Comparison of ENCODE assay signal across 12 mouse cellular contexts in genomic region chr7:116262508-116262907, GRCm38 (mm10). TPM values are rescaled to one million over a fixed set of nuclear protein-coding genes. Genes with fewer than 3 reads are reported as not detected.
DNase-seq lines count a peak whose midpoint lies in the region; ATAC-seq and TF ChIP-seq lines count a peak whose summit lies in the region.
"Had no signal": no experiment of that assay in that cellular context is flagged by ENCODE, and none has a peak within 500 bp of the region (broad histone marks: within the 10 kb centered on the region; RNA-seq: fewer than 3 reads in every experiment).

No protein-coding gene starts in this region.

- H3K27ac ChIP-seq in kidney, embryonic 15.5 days = peak overlapping the region; percentile 20; the same call in 1 of the 2 replicates
- peak overlapping the region; percentile 18; the same call in 1 of the 2 replicates for H3K27ac ChIP-seq in ES-Bruce4 (ENCODE audit: insufficient read depth, low read length)
- peak overlapping the region; percentile 55 for H3K27ac ChIP-seq in forebrain, embryonic 14.5 days (ENCODE audit: low read depth, low read length)

- no peaks in the 10 kb centered on the region for H3K9me3 ChIP-seq in kidney, embryonic 15.5 days (replicated peaks)
- no peaks in the 10 kb centered on the region for H3K9me3 ChIP-seq in E14TG2a.4 (ENCODE audit: low read length)
- no peaks in the 10 kb centered on the region for H3K9me3 ChIP-seq in ES-Bruce4 (replicated peaks; ENCODE audit: control insufficient read depth, insufficient read depth, low read length, poor library complexity, severe bottlenecking)
- H3K9me3 ChIP-seq in forebrain, embryonic 14.5 days (replicated peaks; ENCODE audit: control insufficient read depth, low read length) = no peaks in the 10 kb centered on the region

- TF ChIP-seq EP300 in ES-Bruce4 (IDR thresholded peaks at IDR 0.05; ENCODE audit: insufficient read depth, low read depth, low read length) = no peak

- no peak for DNase-seq in kidney, adult 11 months
- peak; percentile 58 for DNase-seq in forebrain, embryonic 14.5 days (ENCODE audit: low spot score)
- no peak for DNase-seq in layer of hippocampus, postnatal 14 days (ENCODE audit: low spot score in 2 of 2)
- DNase-seq: adrenal gland, adult 2 months; cerebellum, postnatal 25 days; gastrocnemius, postnatal 25 days; heart, postnatal 14 days; thymus, adult 18-20 months had no signal

- no peak for ATAC-seq in kidney, embryonic 15.5 days (replicated peaks; ENCODE audit: low FRiP score)
- ATAC-seq in forebrain, embryonic 14.5 days = peak; percentile 35; the same call in 1 of the 2 replicates
- no peak for ATAC-seq in megakaryocyte, adult 5-6 weeks (ENCODE audit: poor library complexity, severe bottlenecking)

- no peak for TF ChIP-seq CTCF in E14TG2a.4 (conservative IDR thresholded peaks at IDR 0.05; ENCODE audit: low read length)
- TF ChIP-seq CTCF in ES-Bruce4 (IDR thresholded peaks at IDR 0.05; ENCODE audit: low read depth, low read length) = no peak

- no peaks in the 10 kb centered on the region for H3K36me3 ChIP-seq in kidney, embryonic 15.5 days
- H3K36me3 ChIP-seq in E14TG2a.4 (ENCODE audit: insufficient read depth, low read length) (peaks cover 6% of the 10 kb centered on the region; the same call in 1 of the 2 replicates), ES-Bruce4 (ENCODE audit: control insufficient read depth, insufficient read depth, low read length, poor library complexity, severe bottlenecking) (no peaks in the 10 kb centered on the region)
- no peaks in the 10 kb centered on the region for H3K36me3 ChIP-seq in forebrain, embryonic 14.5 days (ENCODE audit: control insufficient read depth, insufficient read depth, low read length)

- 34% methylated on average over 2 of the region's 2 CpGs for WGBS in kidney, embryonic 15.5 days
- 2% methylated on average over 2 of the region's 2 CpGs for WGBS in forebrain, embryonic 14.5 days

- H3K4me3 ChIP-seq in kidney, embryonic 15.5 days (replicated peaks) = no peak overlapping the region
- peak overlapping the region; percentile 50 for H3K4me3 ChIP-seq in E14TG2a.4 (replicated peaks; ENCODE audit: low read length)
- H3K4me3 ChIP-seq in ES-Bruce4 (ENCODE audit: low read depth, low read length) = no peak overlapping the region
- H3K4me3 ChIP-seq in forebrain, embryonic 14.5 days (ENCODE audit: low read depth, low read length) = no peak overlapping the region

- no peak overlapping the region for H3K9ac ChIP-seq in kidney, embryonic 15.5 days
- no peak overlapping the region for H3K9ac ChIP-seq in ES-Bruce4 (ENCODE audit: low read depth, poor library complexity, severe bottlenecking)
- no peak overlapping the region for H3K9ac ChIP-seq in forebrain, embryonic 14.5 days (ENCODE audit: low read length)

- no peak overlapping the region for H3K4me2 ChIP-seq in kidney, embryonic 15.5 days
- no peak overlapping the region for H3K4me2 ChIP-seq in forebrain, embryonic 14.5 days (ENCODE audit: low read length)

- no peak for TF ChIP-seq POLR2A in ES-Bruce4 (IDR thresholded peaks at IDR 0.05; ENCODE audit: insufficient read depth, low read length)

- no peaks in the 10 kb centered on the region for H3K27me3 ChIP-seq in kidney, embryonic 15.5 days
- H3K27me3 ChIP-seq in E14TG2a.4 (ENCODE audit: insufficient read depth, low read length) (no peaks in the 10 kb centered on the region), ES-Bruce4 (ENCODE audit: control insufficient read depth, insufficient read depth, low read length, poor library complexity, severe bottlenecking) (no peaks in the 10 kb centered on the region)
- no peaks in the 10 kb centered on the region for H3K27me3 ChIP-seq in forebrain, embryonic 14.5 days (replicated peaks; ENCODE audit: control insufficient read depth, insufficient read depth, low read length)

- peaks cover 39% of the 10 kb centered on the region for H3K4me1 ChIP-seq in kidney, embryonic 15.5 days
- H3K4me1 ChIP-seq in E14TG2a.4 (replicated peaks; ENCODE audit: low read depth, low read length) = peaks cover 93% of the 10 kb centered on the region
- peaks cover 20% of the 10 kb centered on the region for H3K4me1 ChIP-seq in ES-Bruce4 (ENCODE audit: control insufficient read depth, insufficient read depth, low read length)
- peaks cover 9% of the 10 kb centered on the region; the same call in 1 of the 2 replicates for H3K4me1 ChIP-seq in forebrain, embryonic 14.5 days (ENCODE audit: control insufficient read depth, insufficient read depth, low read length)

RNA-seq across cellular contexts. Expression of gene Plekha7, which starts 45.7 kb away (rescaled TPM):
- 14.1 and 14.4 TPM in 2 replicates for polyA plus RNA-seq in kidney, embryonic 15.5 days (2015; fragmentation: Nextera tagmentation; extraction: Ambion mirVana)
- polyA plus RNA-seq in ES-Bruce4 (2011; ENCODE audit: insufficient read depth, insufficient read length, low read depth, missing spikeins) = 80.0 and 80.5 TPM in 2 replicates
- 3.1 and 4.7 TPM in 2 replicates for polyA plus RNA-seq in forebrain, embryonic 14.5 days (2014; fragmentation: Nextera tagmentation; extraction: Ambion mirVana)
- total RNA-seq in megakaryocyte, adult 5-6 weeks (2015) = 0.02 and 0.16 TPM in 2 replicates
- 0.18 TPM in 1 of 2 replicates, not detected in the other for total RNA-seq in megakaryocyte, adult 5-6 weeks (2017)
- 10 to 100 TPM; 15.3 to 26.0 TPM for total RNA-seq in layer of hippocampus, postnatal 14 days (2021)
